In genomic region chr6:7693666-7694065, GRCm38 (mm10) we compare ENCODE assay signal across 7 mouse cellular contexts. TPM values are rescaled to one million over a fixed set of nuclear protein-coding genes. Genes with fewer than 3 reads are reported as not detected.
A peak's percentile ranks its signal among the peaks of the same experiment; 100 is the strongest.
DNase-seq lines count a peak whose midpoint lies in the region; ATAC-seq and TF ChIP-seq lines count a peak whose summit lies in the region.

No protein-coding gene starts in this region.

- no peaks in the 10 kb centered on the region for H3K27me3 ChIP-seq in hindbrain, embryonic 14.5 days (ENCODE audit: control insufficient read depth, insufficient read depth, low read length)
- no peaks in the 10 kb centered on the region; the same call in 1 of the 2 replicates for H3K27me3 ChIP-seq in hindbrain, embryonic 16.5 days (replicated peaks; ENCODE audit: control insufficient read depth, insufficient read depth, low read length)
- no peaks in the 10 kb centered on the region for H3K27me3 ChIP-seq in intestine, embryonic 16.5 days (replicated peaks; ENCODE audit: control insufficient read depth, insufficient read depth, low read length)
- no peaks in the 10 kb centered on the region for H3K27me3 ChIP-seq in midbrain, embryonic 16.5 days (ENCODE audit: control insufficient read depth, insufficient read depth, low read depth, low read length)

- no peak overlapping the region for H3K4me3 ChIP-seq in hindbrain, embryonic 14.5 days (replicated peaks; ENCODE audit: low read length)
- no peak overlapping the region for H3K4me3 ChIP-seq in hindbrain, embryonic 16.5 days (ENCODE audit: low read length)
- peak overlapping the region; percentile 79; the same call in 1 of the 2 replicates for H3K4me3 ChIP-seq in cortical plate, adult 2 months (ENCODE audit: insufficient read depth, low read length)
- no peak overlapping the region for H3K4me3 ChIP-seq in intestine, embryonic 16.5 days (ENCODE audit: low read length)
- H3K4me3 ChIP-seq in midbrain, embryonic 16.5 days (ENCODE audit: low read depth, low read length) = no peak overlapping the region

- no peak overlapping the region for H3K9ac ChIP-seq in hindbrain, embryonic 14.5 days
- no peak overlapping the region for H3K9ac ChIP-seq in hindbrain, embryonic 16.5 days (ENCODE audit: low read depth, low read length)
- H3K9ac ChIP-seq in intestine, embryonic 16.5 days (ENCODE audit: low read depth, low read length) = no peak overlapping the region
- H3K9ac ChIP-seq in midbrain, embryonic 16.5 days (ENCODE audit: low read depth, low read length) = no peak overlapping the region

- H3K4me1 ChIP-seq in hindbrain, embryonic 14.5 days (replicated peaks; ENCODE audit: control insufficient read depth, insufficient read depth, low read length) = 0 out of 2 replicates have a peak, but pooled peaks cover 3% of the 10 kb centered on the region
- H3K4me1 ChIP-seq in hindbrain, embryonic 16.5 days (ENCODE audit: control insufficient read depth, insufficient read depth, low read depth, low read length) = peaks cover 3% of the 10 kb centered on the region; the same call in 1 of the 2 replicates
- H3K4me1 ChIP-seq in cortical plate, adult 2 months (ENCODE audit: control insufficient read depth, insufficient read depth, low read length) = no peaks in the 10 kb centered on the region
- no peaks in the 10 kb centered on the region for H3K4me1 ChIP-seq in intestine, embryonic 16.5 days (ENCODE audit: control insufficient read depth, insufficient read depth, low read length)
- H3K4me1 ChIP-seq in midbrain, embryonic 16.5 days (ENCODE audit: control insufficient read depth, insufficient read depth, low read length) = peaks cover 6% of the 10 kb centered on the region

- 70% methylated on average over 5 of the region's 5 CpGs for WGBS in hindbrain, embryonic 14.5 days
- WGBS in hindbrain, embryonic 16.5 days = 69% methylated on average over 5 of the region's 5 CpGs
- WGBS in intestine, embryonic 16.5 days = 63% methylated on average over 5 of the region's 5 CpGs
- 66% methylated on average over 5 of the region's 5 CpGs for WGBS in midbrain, embryonic 16.5 days

- DNase-seq in hindbrain, embryonic 14.5 days (ENCODE audit: low spot score) = no peak

- peak overlapping the region; percentile 82 for H3K4me2 ChIP-seq in hindbrain, embryonic 14.5 days (replicated peaks)
- no peak overlapping the region; the same call in 1 of the 2 replicates for H3K4me2 ChIP-seq in hindbrain, embryonic 16.5 days (ENCODE audit: low read length)
- H3K4me2 ChIP-seq in intestine, embryonic 16.5 days (ENCODE audit: low read depth, low read length) = peak overlapping the region; percentile 62
- H3K4me2 ChIP-seq in midbrain, embryonic 16.5 days (ENCODE audit: low read length) = peak overlapping the region; percentile 71; the same call in 1 of the 2 replicates

- no peak for ATAC-seq in hindbrain, embryonic 14.5 days (ENCODE audit: low FRiP score)
- ATAC-seq in hindbrain, embryonic 16.5 days = no peak
- ATAC-seq in intestine, embryonic 16.5 days = no peak
- ATAC-seq in midbrain, embryonic 16.5 days = 0 out of 2 replicates have a peak, but pooled peaks have one; percentile 26
- no peak for ATAC-seq in erythroblast, adult 5-6 weeks (replicated peaks; ENCODE audit: low FRiP score, poor library complexity, severe bottlenecking)
- ATAC-seq in CD4-positive, CD25-positive, alpha-beta regulatory T cell, adult 4 months = no peak

- H3K27ac ChIP-seq in hindbrain, embryonic 14.5 days = no peak overlapping the region
- H3K27ac ChIP-seq in hindbrain, embryonic 16.5 days (ENCODE audit: low read depth, low read length) = no peak overlapping the region
- H3K27ac ChIP-seq in cortical plate, adult 2 months (ENCODE audit: insufficient read depth, low read length) = no peak overlapping the region
- H3K27ac ChIP-seq in intestine, embryonic 16.5 days (ENCODE audit: low read length) = no peak overlapping the region
- no peak overlapping the region for H3K27ac ChIP-seq in midbrain, embryonic 16.5 days (ENCODE audit: low read length)

- TF ChIP-seq CTCF in cortical plate, adult 2 months (IDR thresholded peaks at IDR 0.05; ENCODE audit: extremely low read depth, insufficient read depth, low read length) = no peak

- H3K36me3 ChIP-seq in hindbrain, embryonic 14.5 days (replicated peaks; ENCODE audit: control insufficient read depth, insufficient read depth) = no peaks in the 10 kb centered on the region
- no peaks in the 10 kb centered on the region for H3K36me3 ChIP-seq in hindbrain, embryonic 16.5 days (ENCODE audit: control insufficient read depth, insufficient read depth, low read length)
- H3K36me3 ChIP-seq in intestine, embryonic 16.5 days (ENCODE audit: control insufficient read depth, insufficient read depth, low read length) = no peaks in the 10 kb centered on the region
- no peaks in the 10 kb centered on the region for H3K36me3 ChIP-seq in midbrain, embryonic 16.5 days (ENCODE audit: control insufficient read depth, insufficient read depth, low read length)

- no peak for TF ChIP-seq POLR2A in cortical plate, adult 2 months (IDR thresholded peaks at IDR 0.05; ENCODE audit: extremely low read depth, insufficient read depth, low read length)

- H3K9me3 ChIP-seq in hindbrain, embryonic 14.5 days (ENCODE audit: control insufficient read depth, low read length) = no peaks in the 10 kb centered on the region
- no peaks in the 10 kb centered on the region for H3K9me3 ChIP-seq in hindbrain, embryonic 16.5 days (ENCODE audit: control insufficient read depth, low read length)
- H3K9me3 ChIP-seq in intestine, embryonic 16.5 days (ENCODE audit: control insufficient read depth, low read length) = no peaks in the 10 kb centered on the region
- H3K9me3 ChIP-seq in midbrain, embryonic 16.5 days (replicated peaks; ENCODE audit: control insufficient read depth, low read length, poor library complexity, severe bottlenecking) = no peaks in the 10 kb centered on the region

RNA-seq across cellular contexts. Expression of gene Asns, which starts 0.6 kb away (rescaled TPM):
- polyA plus RNA-seq in hindbrain, embryonic 14.5 days (2014; fragmentation: Nextera tagmentation; extraction: Ambion mirVana) = 118 and 127 TPM in 2 replicates
- 118 and 131 TPM in 2 replicates for polyA plus RNA-seq in hindbrain, embryonic 16.5 days (2015; fragmentation: Nextera tagmentation; extraction: Ambion mirVana)
- 86.3 and 88.9 TPM in 2 replicates for polyA plus RNA-seq in cortical plate, adult 2 months (2012; rRNA removed)
- polyA plus RNA-seq in intestine, embryonic 16.5 days (2015; fragmentation: Nextera tagmentation; extraction: Ambion mirVana) = 95.8 and 112 TPM in 2 replicates
- polyA plus RNA-seq in midbrain, embryonic 16.5 days (2015; fragmentation: Nextera tagmentation; extraction: Ambion mirVana) = 104 and 114 TPM in 2 replicates
- 75.3 and 78.6 TPM in 2 replicates for total RNA-seq in erythroblast, adult 5-6 weeks (2015; ENCODE audit: low replicate concordance)
- 33.4 and 44.2 TPM in 2 replicates for total RNA-seq in erythroblast, adult 5-6 weeks (2017; ENCODE audit: low replicate concordance)
- 1 to 10 TPM; 4.0 to 4.4 TPM for polyA plus RNA-seq in CD4-positive, CD25-positive, alpha-beta regulatory T cell, adult 4 months (2017; shearing (Covaris generic))

Comparison
In these comparisons a context has a peak if more than half of its experiments do, and no peak if none do; other contexts are left out.
1. RNA of gene Asns, which starts 0.6 kb away (polyA plus RNA-seq): 118 to 131 TPM in hindbrain, embryonic 16.5 days, 118 to 127 TPM in hindbrain, embryonic 14.5 days, 104 to 114 TPM in midbrain, embryonic 16.5 days, 95.8 to 112 TPM in intestine, embryonic 16.5 days and 86.3 to 88.9 TPM in cortical plate, adult 2 months; 4.0 to 4.4 TPM in CD4-positive, CD25-positive, alpha-beta regulatory T cell, adult 4 months; every median in the first group is over 10 times any median in the second.